Mouse (Mus musculus): Measurements from ENCODE around the gene Cyb5r2.

Cyb5r2 gene

DNA sequence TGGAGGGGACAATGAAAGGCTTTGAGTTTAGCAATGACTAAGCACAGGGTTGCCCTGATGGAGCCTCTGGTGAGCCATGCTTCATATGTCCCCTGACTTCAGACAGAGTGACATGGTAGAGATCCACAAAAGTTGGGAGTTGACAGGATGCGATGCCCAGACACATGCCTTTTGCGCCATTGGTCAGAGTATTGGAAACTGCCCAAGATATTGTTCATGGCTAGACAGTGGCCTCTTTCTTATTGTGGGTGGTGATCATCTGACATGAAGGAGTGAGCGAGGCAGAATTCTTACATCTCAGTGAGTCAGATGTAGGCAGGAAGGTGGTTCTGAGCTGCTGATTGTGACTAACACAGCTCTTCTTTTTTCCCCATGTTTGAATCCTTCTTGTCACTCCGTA lies 35.3 kb downstream of the Cyb5r2 start:
- CTCF ChIA-PET: interaction anchor here (0.5 kb wide), 1 partner anchor 107 kb away, joined by 3 read pairs; no protein-coding TSS in a partner anchor

DNA sequence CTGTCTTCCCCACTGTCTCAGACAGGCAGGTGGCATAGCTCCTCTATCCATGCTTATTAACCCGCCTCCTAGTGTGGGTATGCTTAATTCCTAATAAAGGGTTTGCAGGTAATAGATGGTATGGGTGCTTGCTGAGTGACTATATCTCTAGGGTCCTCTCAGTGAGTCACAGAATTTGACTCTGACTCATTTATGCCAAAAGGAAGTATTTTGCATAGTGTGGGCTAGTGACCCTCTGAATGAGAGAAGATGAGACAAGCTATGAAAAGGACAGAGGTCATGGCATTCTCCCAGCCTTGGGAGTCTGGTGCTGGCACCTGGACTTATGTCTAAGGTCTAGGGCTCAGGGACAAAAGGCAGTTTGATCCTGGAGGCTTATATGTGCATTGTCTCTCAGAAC lies 37.1 kb downstream of the Cyb5r2 start:
- CTCF ChIA-PET: interaction anchor here (0.9 kb wide), 1 partner anchor 12 kb away, joined by 3 read pairs; no protein-coding TSS in a partner anchor

DNA sequence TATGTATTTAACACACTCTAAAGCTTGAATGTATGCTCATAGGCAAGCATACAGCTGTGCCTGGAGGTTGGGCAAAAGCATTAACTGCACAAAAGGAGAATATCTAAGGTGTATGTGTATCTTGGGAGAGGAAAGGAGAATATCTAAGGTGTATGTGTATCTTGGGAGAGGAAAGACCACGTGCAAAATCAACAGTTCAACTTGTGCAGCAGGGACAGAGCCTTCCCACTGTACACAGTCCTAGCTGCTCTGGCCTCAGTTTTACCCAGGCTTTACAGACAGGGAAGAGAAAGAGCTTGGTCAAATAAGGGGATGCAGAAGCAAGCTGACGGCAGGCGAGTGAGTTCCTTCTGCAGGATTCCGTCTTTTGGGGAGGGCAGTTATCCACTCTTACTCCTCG lies 43.8 kb downstream of the Cyb5r2 start:
- CTCF ChIA-PET: no interaction called here

DNA sequence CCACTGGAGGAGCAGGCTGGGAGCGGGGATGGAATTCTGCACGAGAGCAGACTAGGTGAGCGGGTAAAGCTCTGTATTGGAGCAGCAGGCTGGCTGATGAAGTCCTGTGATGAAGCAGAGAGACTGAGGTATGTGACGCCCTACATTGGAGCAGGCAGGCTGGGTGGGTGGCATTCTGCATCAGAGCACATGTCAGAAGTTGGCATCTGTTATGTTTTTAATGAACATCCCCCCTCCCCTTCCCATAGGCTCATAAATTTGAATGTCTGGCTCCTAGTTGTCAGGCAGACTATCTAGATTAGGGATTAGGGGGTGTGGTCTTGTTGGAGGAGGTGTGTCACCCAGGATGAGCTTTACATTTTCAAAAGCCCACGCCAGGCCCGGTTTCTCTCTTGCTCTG lies 45.1 kb downstream of the Cyb5r2 start:
- CTCF ChIA-PET: interaction anchor here (0.6 kb wide), 1 partner anchor 23 kb away, joined by 3 read pairs; no protein-coding TSS in a partner anchor

DNA sequence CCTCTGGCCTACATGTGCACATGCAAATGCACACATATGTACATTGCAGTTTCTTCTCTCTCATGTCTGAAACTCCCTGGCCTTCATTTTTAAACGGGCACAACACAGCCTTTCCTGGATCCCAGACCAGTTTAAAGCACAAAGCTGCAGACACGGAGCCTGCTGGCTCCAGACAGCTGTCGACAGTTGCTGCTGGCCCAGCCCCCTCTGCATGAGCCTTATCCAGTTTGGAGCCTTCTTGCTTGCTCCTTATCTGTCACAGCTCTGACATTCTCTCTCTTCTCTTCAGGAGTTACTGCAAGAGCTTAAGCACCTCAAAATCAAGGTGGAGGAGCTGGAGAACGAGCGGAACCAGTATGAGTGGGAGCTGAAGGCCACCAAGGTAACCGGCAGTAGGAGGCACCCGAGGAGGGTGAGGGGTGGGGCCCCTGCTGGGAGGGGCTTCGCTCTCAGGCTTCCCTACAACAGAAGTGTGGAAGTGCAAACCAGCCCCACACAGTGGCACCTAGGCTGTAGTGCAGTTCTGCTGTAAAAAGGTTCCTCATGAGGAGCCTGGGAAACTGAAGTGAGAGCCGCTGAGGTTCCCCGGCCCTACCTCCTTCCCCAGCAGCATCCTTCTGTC lies 49.2 kb downstream of the Cyb5r2 start:
- CTCF ChIA-PET: interaction anchor here (1.2 kb wide), 1 partner anchor 12 kb away, joined by 3 read pairs; no protein-coding TSS in a partner anchor

DNA sequence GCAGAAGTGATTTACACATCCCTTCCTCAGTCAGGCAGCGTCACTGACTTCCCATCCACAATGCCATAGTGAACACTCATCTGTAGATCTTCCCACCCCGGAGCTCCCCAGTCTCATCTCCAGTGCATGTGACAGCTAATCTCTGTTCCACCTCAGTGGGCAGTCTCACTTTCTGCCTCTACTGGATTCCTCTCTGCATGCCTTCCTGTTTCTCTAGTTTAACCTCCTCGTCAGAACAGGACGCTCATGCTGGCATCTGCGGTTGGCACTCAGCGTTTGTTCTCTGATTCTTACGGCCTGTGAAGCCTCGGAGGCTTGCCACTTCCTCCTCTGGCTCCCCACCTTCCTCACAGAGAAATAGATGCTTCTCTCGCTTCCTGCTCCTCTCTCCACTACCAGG lies 50.2 kb downstream of the Cyb5r2 start:
- CTCF ChIA-PET: interaction anchor here (0.7 kb wide), 1 partner anchor 41 kb away, joined by 3 read pairs; no protein-coding TSS in a partner anchor

DNA sequence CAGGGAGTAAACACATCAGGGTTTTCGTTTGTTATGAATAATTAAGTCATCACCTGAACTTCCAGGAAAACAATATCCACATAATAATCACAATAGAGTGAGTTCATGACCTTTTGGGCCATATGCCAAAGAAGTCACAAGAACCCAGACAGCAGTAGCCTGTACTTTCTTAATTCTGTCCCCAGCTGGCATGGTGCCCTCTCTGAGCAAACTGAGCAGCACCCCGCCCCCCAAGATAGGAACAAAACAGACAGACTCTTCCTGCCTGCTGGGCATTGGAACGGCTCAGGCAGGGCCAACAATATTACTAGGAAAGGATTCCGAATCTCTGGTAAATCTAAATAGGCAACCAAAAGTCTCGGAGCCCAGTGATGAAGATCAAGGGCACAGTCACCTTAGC lies 51.9 kb downstream of the Cyb5r2 start:
- CTCF ChIA-PET: interaction anchor here (0.8 to 1.7 kb wide), 3 partner anchors 44 to 121 kb away, joined by 3 to 6 read pairs (median 5); no protein-coding TSS in a partner anchor

DNA sequence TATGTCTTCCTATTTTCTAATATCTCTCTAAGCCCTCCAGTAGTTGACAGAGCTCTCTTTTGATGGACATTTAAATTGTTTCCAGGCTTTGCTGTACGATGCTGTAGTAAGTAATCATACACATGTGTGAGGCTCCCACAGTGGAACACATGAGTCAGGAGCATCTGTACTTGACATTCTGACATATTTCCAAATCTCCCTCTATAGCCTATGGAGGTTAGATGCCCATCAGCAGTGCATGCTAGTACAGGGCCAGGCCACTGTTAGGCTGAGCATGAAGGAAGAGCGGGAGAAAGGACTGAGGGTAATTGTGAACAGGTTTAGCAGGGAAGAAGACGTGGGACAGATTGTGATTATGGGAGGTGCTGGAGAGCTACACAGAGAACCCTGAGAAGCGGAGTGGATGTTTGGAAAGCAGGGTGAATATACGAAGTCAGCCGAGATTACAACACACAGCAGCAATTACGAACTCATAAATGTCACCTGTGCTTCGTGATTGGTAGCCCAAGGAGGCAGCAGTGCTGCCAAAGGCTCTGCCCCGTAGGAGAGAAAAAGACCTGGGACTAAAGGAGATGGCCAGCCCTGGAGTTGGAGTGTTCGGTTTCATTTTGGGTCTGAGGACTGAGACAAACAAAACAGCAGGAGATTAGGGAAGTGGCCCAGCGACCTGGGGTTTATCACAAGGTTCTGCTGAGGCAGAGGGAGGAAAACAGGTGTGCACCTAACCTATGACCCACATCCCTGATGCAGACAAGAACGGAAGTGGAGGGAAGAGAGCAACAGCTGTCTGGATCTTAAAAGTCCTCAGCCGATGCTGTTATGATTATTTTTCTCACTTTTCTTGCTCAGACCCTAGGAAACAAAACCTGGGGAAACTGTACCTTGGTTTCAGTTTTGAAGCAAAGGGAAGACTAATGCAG lies 55.1 kb downstream of the Cyb5r2 start:
- CTCF ChIA-PET: interaction anchor here (1.1 kb wide), 1 partner anchor 42 kb away, joined by 5 read pairs; no protein-coding TSS in a partner anchor

DNA sequence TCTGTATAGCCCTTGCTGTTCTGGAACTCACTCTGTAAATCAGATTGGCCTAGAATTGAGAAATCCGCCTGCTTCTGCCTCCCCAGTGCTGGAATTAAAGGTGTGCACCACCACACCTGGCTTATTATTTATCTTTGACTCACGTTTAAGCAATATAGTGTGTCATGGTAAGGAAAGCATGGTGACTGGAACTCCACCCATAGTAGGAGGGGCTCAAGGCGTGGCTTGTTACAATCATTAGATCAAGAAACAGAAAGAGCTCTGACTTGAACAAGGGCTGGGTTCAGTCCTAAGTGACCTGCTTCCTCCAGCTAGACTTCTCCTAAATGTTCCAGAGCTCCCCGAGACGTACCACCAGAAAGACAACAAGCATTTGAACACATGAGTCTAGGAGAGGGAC lies 57.2 kb downstream of the Cyb5r2 start:
- CTCF ChIA-PET: no interaction called here

DNA sequence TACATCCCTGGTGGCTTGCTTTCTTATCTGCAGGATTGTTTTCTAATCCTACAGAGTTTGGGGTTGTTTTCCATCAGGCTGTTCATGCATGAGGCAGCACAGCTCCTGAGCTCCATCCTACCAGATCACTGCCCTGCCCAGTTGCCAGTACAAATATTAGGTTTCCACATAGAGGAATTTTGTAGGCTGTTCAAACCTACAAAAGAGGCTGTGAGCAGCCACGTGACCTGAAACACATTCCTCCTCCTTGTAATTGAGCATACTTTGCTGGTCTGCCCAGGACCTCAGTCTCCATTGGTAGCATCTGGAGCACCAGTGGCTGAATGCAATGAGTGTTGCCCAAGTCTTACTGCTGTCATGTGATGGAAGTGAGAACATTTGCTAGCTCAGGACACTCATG lies 57.9 kb downstream of the Cyb5r2 start:
- CTCF ChIA-PET: no interaction called here

All from spleen, embryonic (tissue).